Mouse (Mus musculus) ES-E14 (cell line): ENCODE data around the gene Txlna.

ENCODE experiments used
- MAFK ChIP-seq: IDR thresholded peaks from 2 replicates; pipeline ENCODE4 v1.6.1; 2014; ENCODE audit warnings: mild to moderate bottlenecking, low read depth, low read length, inconsistent platforms; ENCODE audit not compliant: insufficient read depth
- ZC3H11A ChIP-seq: IDR thresholded peaks from 2 replicates; pipeline ENCODE4 v1.6.1; 2012; ENCODE audit warnings: low read depth, mild to moderate bottlenecking, inconsistent platforms, low read length, borderline replicate concordance

GRCm38 (mm10) chr4:129631867-129632266 lies 9.0 kb downstream of the Txlna start:
- no peak for TF ChIP-seq ZC3H11A
- no peak for TF ChIP-seq MAFK
